Mouse (Mus musculus) olfactory bulb, adult 2 months (tissue): ENCODE measurements around the gene Sync. TPM values are rescaled to one million over a fixed set of nuclear protein-coding genes. Genes with fewer than 3 reads are reported as not detected.

ENCODE experiments used
- H3K27ac ChIP-seq: fragments of 200-500 bp; 2 replicates; pipeline ENCODE4 v1.5.1; 2012; ENCODE audit warnings: low read depth, low read length; ENCODE audit not compliant: insufficient read depth
- H3K4me1 ChIP-seq: fragments of 200-500 bp; 2 replicates; pipeline ENCODE4 v1.6.1; 2012; ENCODE audit warnings: low read length; ENCODE audit not compliant: control insufficient read depth, insufficient read depth
- H3K4me3 ChIP-seq: fragments of 200-500 bp; 2 replicates; pipeline ENCODE4 v1.5.1; 2012; ENCODE audit warnings: mild to moderate bottlenecking, low read depth, low read length, moderate library complexity; ENCODE audit not compliant: insufficient read depth
- CTCF ChIP-seq: fragments of 200-500 bp; IDR thresholded peaks from 2 replicates; pipeline ENCODE4 v1.5.1; 2012; ENCODE audit warnings: low read depth, mild to moderate bottlenecking, low read length, moderate library complexity; ENCODE audit not compliant: insufficient read depth
- POLR2A ChIP-seq: fragments of 200-500 bp; IDR thresholded peaks from 2 replicates; pipeline ENCODE4 v1.6.1; 2012; ENCODE audit warnings: mild to moderate bottlenecking, low read depth, low read length, moderate library complexity; ENCODE audit not compliant: insufficient read depth
- WGBS: fragments of 180-500 bp; shearing (Covaris S2); methylation state at CpG from one replicate; pipeline ENCODE4 v1.1.7; 2018; 5-methylcytosine and 5-hydroxymethylcytosine counted together
- polyA plus RNA-seq: library from polyadenylated mRNA; stranded (reverse); fragments of >200 nt; gene quantifications from 2 replicates; pipeline ENCODE4 v1.2.4, GENCODE M21; 2012; ENCODE audit warnings: low replicate concordance; ENCODE audit not compliant: missing spikeins, insufficient read depth, insufficient read length

Gene Sync
- polyA plus RNA-seq, 1 experiment: not detected

GRCm38 (mm10) chr4:129259101-129259500, 28.3 kb upstream of the Sync start:
- no peak overlapping the region for H3K27ac ChIP-seq
- peaks cover 24% of the 10 kb centered on the region for H3K4me1 ChIP-seq
- TF ChIP-seq CTCF (no peak), POLR2A (no peak)
- H3K4me3 ChIP-seq: no peak overlapping the region
- 92% methylated on average over 4 of the region's 4 CpGs for WGBS

- 14% methylated on average over 6 of the region's 6 CpGs for WGBS
- TF ChIP-seq CTCF (no peak), POLR2A (no peak)
- Histone ChIP-seq H3K27ac (no peak overlapping the region), H3K4me1 (peaks cover 26% of the 10 kb centered on the region), H3K4me3 (no peak overlapping the region)
These were observed 26.7 kb upstream of the Sync start for GRCm38 (mm10) chr4:129260678-129261077.

- WGBS: 15% methylated on average over 2 of the region's 4 CpGs
- no peak within 1 kb of the TSS for H3K4me3 ChIP-seq
- H3K4me1 ChIP-seq: peaks cover 26% of the 10 kb centered on the region
- no peak within 1 kb of the TSS for H3K27ac ChIP-seq
- TF ChIP-seq CTCF (no peak), POLR2A (no peak)
These were observed 26.2 kb upstream of the Sync start, which contains the start of gene C77080 for GRCm38 (mm10) chr4:129261196-129261595. Gene C77080, minus strand, starts transcription at chr4:129261404.

- peaks cover 20% of the 10 kb centered on the region for H3K4me1 ChIP-seq
- H3K27ac ChIP-seq: peak overlapping the region; percentile 32
- TF ChIP-seq CTCF: no peak
- TF ChIP-seq POLR2A: no peak
- WGBS: 38% methylated on average over 19 of the region's 19 CpGs
- H3K4me3 ChIP-seq: no peak overlapping the region
These were observed 24.0 kb upstream of the Sync start for GRCm38 (mm10) chr4:129263225-129264021.

- WGBS: 88% methylated on average over 4 of the region's 4 CpGs
- no peak overlapping the region for H3K4me3 ChIP-seq
- H3K4me1 ChIP-seq: peaks cover 14% of the 10 kb centered on the region
- H3K27ac ChIP-seq: no peak overlapping the region
- no peak for TF ChIP-seq POLR2A
- no peak for TF ChIP-seq CTCF
These were observed 21.2 kb upstream of the Sync start for GRCm38 (mm10) chr4:129266191-129266590.

- TF ChIP-seq CTCF: no peak
- no peak for TF ChIP-seq POLR2A
- Histone ChIP-seq H3K4me3 (no peak overlapping the region), H3K27ac (no peak overlapping the region), H3K4me1 (peaks cover 14% of the 10 kb centered on the region)
- WGBS: 84% methylated on average over 5 of the region's 5 CpGs
These were observed 20.6 kb upstream of the Sync start for GRCm38 (mm10) chr4:129266821-129267220.

GRCm38 (mm10) chr4:129268698-129269097, 18.7 kb upstream of the Sync start:
- H3K27ac ChIP-seq: no peak overlapping the region
- 83% methylated on average over 1 of the region's 1 CpGs for WGBS
- no peak overlapping the region for H3K4me3 ChIP-seq
- peaks cover 8% of the 10 kb centered on the region for H3K4me1 ChIP-seq
- TF ChIP-seq POLR2A (no peak), CTCF (no peak)

- Histone ChIP-seq H3K4me1 (peaks cover 3% of the 10 kb centered on the region; the same call in 1 of the 2 replicates), H3K27ac (no peak overlapping the region), H3K4me3 (no peak overlapping the region)
- 32% methylated on average over 15 of the region's 15 CpGs for WGBS
- TF ChIP-seq POLR2A (no peak), CTCF (no peak)
These were observed 15.2 kb upstream of the Sync start for GRCm38 (mm10) chr4:129271991-129272755.

GRCm38 (mm10) chr4:129272756-129273046, 14.7 kb upstream of the Sync start:
- peaks cover 3% of the 10 kb centered on the region; the same call in 1 of the 2 replicates for H3K4me1 ChIP-seq
- WGBS: 58% methylated on average over 5 of the region's 5 CpGs
- H3K27ac ChIP-seq: no peak overlapping the region
- H3K4me3 ChIP-seq: no peak overlapping the region
- TF ChIP-seq CTCF (no peak), POLR2A (no peak)
